Mouse (Mus musculus) CH12.LX (cell line): Measurements from ENCODE around the gene Gm11127. TPM values are rescaled to one million over a fixed set of nuclear protein-coding genes. Genes with fewer than 3 reads are reported as not detected.
"Not testable (repeated sequence)": the region's sequence is repeated elsewhere in the genome, so short reads cannot be mapped to it uniquely, and the experiment has no call there.

Source experiments
- DNase-seq: peaks from one replicate; pipeline ENCODE4 v3.0.0-alpha.2; 2013; ENCODE audit errors: extremely low read depth
- H3K27ac ChIP-seq: 2 replicates; pipeline ENCODE4 v1.5.1; 2012; ENCODE audit warnings: low read depth, mild to moderate bottlenecking, control low read depth, moderate library complexity; ENCODE audit not compliant: insufficient read depth
- H3K27me3 ChIP-seq: replicated peaks from 2 replicates; pipeline ENCODE3; 2012; ENCODE audit warnings: inconsistent platforms
- H3K36me3 ChIP-seq, 2 experiments: replicated peaks in 1 of 2; 2 replicates each; pipeline versions ENCODE3 to v1.6.1; 2012; ENCODE audit warnings: inconsistent platforms in 1 of 2, low read length in 1 of 2, mild to moderate bottlenecking in 1 of 2, mixed read lengths in 1 of 2, moderate library complexity in 1 of 2; ENCODE audit not compliant: control insufficient read depth in 1 of 2, insufficient read depth in 1 of 2
- H3K4me1 ChIP-seq, 2 experiments: 2 replicates each; pipeline ENCODE4 v1.6.1; 2012; ENCODE audit warnings: inconsistent platforms in 1 of 2, moderate library complexity in 1 of 2; ENCODE audit not compliant: insufficient read depth in 2 of 2, control insufficient read depth in 1 of 2
- H3K4me2 ChIP-seq: 2 replicates; pipeline ENCODE4 v1.6.1; 2012; ENCODE audit warnings: low read depth, mild to moderate bottlenecking, control low read depth; ENCODE audit not compliant: poor library complexity, insufficient read depth, severe bottlenecking
- H3K4me3 ChIP-seq, 3 experiments: fragments of 150-350 bp in 1 of 3; sonication (generic) in 1 of 3; replicated peaks in 1 of 3; 2 replicates each; pipeline versions ENCODE3 to v1.5.1; 2011 to 2012; ENCODE audit warnings: low read depth in 2 of 3, low read length in 2 of 3, mild to moderate bottlenecking in 2 of 3, moderate library complexity in 2 of 3, control low read depth in 1 of 3, improper control_type of control experiment in 1 of 3, inconsistent platforms in 1 of 3, mixed read lengths in 1 of 3; ENCODE audit not compliant: poor library complexity in 1 of 3
- H3K79me2 ChIP-seq: replicated peaks from 2 replicates; pipeline ENCODE4 v1.6.1; 2012; ENCODE audit warnings: mild to moderate bottlenecking, moderate library complexity; ENCODE audit not compliant: control insufficient read depth, poor library complexity, insufficient read depth, severe bottlenecking; ENCODE audit errors: extremely low read depth
- H3K9ac ChIP-seq: 2 replicates; pipeline ENCODE4 v1.6.1; 2012; ENCODE audit warnings: low read depth, mild to moderate bottlenecking, control low read depth, moderate library complexity; ENCODE audit not compliant: insufficient read depth
- H3K9me3 ChIP-seq: replicated peaks from 2 replicates; pipeline ENCODE3; 2012; ENCODE audit warnings: low read length, inconsistent platforms, mixed read lengths
- BHLHE40 ChIP-seq: IDR thresholded peaks from 2 replicates; pipeline ENCODE4 v1.6.1; 2011; ENCODE audit warnings: mild to moderate bottlenecking, low read depth, low read length, improper control_type of control experiment
- CHD1 ChIP-seq: IDR thresholded peaks from 2 replicates; pipeline ENCODE4 v1.6.1; 2012; ENCODE audit warnings: low read depth, low read length, improper control_type of control experiment, inconsistent platforms
- dilution Hi-C: fragments of 300-500 bp; cut with MboI; formaldehyde crosslinking; loops from 2 replicates; pipeline ENCODE4 v1.14.3; 2020; ENCODE audit warnings: low sequenced_read_pairs; ENCODE audit not compliant: extremely low pct_unique_long_range_greater_than_20kb, extremely low pct_ligation_motif_present
- in situ Hi-C: fragments of 300-500 bp; cut with MboI; formaldehyde crosslinking; loops from 3 replicates; pipeline ENCODE4 v1.14.3; 2019; ENCODE audit warnings: low sequenced_read_pairs, low pct_ligation_motif_present, low pct_unique_long_range_greater_than_20kb, mixed read lengths
- polyA plus RNA-seq: library from polyadenylated mRNA; unstranded; fragments of >175 nt; gene quantifications from 2 replicates; pipeline ENCODE4 v1.2.1, GENCODE M21; 2012; ENCODE audit warnings: low read depth; ENCODE audit not compliant: insufficient read length
- total RNA-seq, 2 experiments: library from RNA; depleted of rRNA; stranded (reverse); fragments of 300-350 nt in 1 of 2; fragments of >200 nt in 1 of 2; gene quantifications; 2 replicates each; pipeline ENCODE4 v1.2.3; 2012 to 2014

The Gm11127 gene
- total RNA-seq (2012; rRNA removed) = 23.8 and 25.1 TPM in 2 replicates
- 1.2 and 2.0 TPM in 2 replicates for total RNA-seq (2014; rRNA removed)
- 0.27 and 0.37 TPM in 2 replicates for polyA plus RNA-seq

DNA sequence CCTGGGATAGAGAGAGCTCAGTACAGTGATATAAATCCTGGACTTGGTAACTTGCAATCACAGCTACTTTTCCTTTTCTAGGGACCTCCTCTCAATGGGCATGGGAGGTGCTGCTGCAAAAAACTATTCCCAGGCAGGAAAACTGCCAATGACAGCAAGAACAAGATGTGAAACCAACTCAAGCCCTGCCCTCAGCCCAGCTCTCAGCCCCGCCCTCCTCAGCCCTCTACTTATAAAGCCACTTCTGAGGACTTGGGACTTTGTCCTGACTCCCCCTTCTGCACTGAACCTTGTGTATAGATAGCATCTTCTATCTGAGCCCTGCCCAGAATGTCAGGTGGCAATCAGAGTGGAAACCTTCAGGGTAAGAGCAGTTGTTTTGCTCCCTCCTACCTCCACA is at the start of gene Gm11127:
Gm11127 (minus strand) TSS at position 10 of the 400 bp plus-strand sequence.
- H3K4me3 ChIP-seq, H3K27ac ChIP-seq, H3K36me3 ChIP-seq, H3K4me1 ChIP-seq, H3K79me2 ChIP-seq, H3K27me3 ChIP-seq, in situ Hi-C loops, H3K9ac ChIP-seq, dilution Hi-C loops, H3K9me3 ChIP-seq, DNase-seq, H3K4me2 ChIP-seq: not testable (repeated sequence)

DNA sequence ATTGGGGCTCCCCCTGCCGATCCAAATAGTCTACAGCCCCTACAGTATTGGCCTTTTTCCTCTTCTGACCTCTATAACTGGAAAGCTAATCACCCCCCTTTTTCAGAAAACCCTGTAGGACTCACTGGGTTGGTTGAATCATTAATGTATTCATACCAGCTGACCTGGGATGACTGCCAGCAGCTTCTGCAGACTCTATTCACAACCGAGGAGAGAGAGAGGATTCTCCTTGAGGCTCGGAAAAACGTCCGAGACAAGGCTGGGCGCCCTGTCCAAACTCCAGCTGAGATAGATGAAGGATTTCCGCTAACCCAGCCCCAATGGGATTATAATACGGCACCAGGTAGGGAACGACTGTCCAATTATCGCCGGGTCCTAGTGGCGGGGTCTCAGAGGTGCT is 43.9 kb upstream of the Gm11127 start:
- H3K9me3 ChIP-seq, H3K4me3 ChIP-seq, H3K27ac ChIP-seq, dilution Hi-C loops, H3K27me3 ChIP-seq, H3K4me2 ChIP-seq, H3K4me1 ChIP-seq, H3K79me2 ChIP-seq, H3K9ac ChIP-seq, H3K36me3 ChIP-seq, DNase-seq, in situ Hi-C loops: not testable (repeated sequence)

DNA sequence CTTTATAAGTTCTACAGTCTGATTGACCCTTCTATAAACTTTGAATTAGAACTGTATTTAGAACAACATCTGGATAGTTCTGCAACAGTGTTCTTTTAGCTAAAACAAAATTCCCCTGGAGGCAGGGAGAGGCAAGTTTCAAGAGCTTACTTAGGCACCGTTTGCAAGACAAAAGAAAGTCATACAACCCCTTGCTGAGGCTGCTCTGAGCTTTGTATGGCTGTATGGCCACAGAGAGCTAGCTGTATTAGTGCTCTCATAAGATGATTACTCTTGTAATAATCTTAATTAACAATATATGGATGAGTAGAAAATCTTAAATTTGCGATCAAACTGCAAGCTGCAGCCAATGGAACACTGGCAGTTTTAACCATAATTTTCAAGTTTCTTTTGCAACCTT is 41.4 kb upstream of the Gm11127 start:
- H3K79me2 ChIP-seq, H3K27ac ChIP-seq, H3K4me2 ChIP-seq, H3K36me3 ChIP-seq, H3K4me1 ChIP-seq, H3K9me3 ChIP-seq, H3K4me3 ChIP-seq, H3K9ac ChIP-seq, dilution Hi-C loops, DNase-seq, H3K27me3 ChIP-seq: not testable (repeated sequence)
- in situ Hi-C loops = loop anchor here (10.0 kb wide), 1 partner anchor 55 kb away; no protein-coding TSS in a partner anchor

DNA sequence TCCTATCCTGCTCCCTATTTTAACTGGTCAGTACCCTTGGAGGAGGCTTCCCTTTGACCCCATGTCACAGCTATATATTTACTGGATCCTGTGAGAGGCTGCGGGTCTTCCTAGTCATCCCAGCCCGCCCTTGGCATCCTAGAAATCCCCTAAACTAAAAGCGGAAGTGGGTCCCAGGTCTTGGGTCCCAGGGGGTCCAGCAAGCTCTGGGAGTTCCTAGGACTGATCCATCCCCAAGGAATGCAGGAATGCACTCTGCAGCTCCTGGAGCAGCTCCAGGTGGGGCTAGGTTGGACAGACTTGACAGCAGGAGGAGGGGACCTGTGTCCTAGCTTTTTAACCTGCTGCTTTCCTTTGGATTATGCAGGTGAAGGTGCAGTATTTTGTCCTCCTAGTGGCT is 35.8 kb upstream of the Gm11127 start:
- in situ Hi-C loops = loop anchor here (10.0 kb wide), 1 partner anchor 61 kb away; no protein-coding TSS in a partner anchor
- Histone ChIP-seq H3K27me3 (no peaks in the 10 kb centered on the region), H3K4me1 (no peaks in the 10 kb centered on the region), H3K27ac (no peak overlapping the region), H3K4me2 (no peak overlapping the region), H3K79me2 (no peaks in the 10 kb centered on the region), H3K9me3 (no peaks in the 10 kb centered on the region), H3K4me3 (no peak overlapping the region), H3K9ac (no peak overlapping the region), H3K36me3 (no peaks in the 10 kb centered on the region)
- dilution Hi-C loops = no loop called here
- TF ChIP-seq BHLHE40 (no peak), CHD1 (no peak)
- no peak for DNase-seq

DNA sequence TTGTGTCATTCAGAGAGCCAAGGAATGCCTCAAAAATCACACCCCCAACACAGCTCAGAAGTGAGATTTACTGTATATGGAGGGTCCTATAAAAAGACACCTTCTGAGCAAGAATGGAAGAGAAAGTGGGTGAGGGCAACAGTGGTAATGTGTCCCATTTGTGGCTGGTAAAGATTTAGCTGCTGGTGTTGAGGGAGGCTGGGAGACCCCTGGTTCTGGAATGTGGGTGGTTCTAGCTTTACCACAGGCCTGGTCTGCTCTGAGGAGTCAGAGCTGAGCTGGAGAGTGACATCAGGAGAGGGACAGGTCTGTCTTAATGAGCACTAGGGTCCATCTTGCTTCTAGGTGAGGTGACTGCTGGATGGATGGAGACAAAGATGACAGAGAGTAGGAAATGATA is 34.3 kb upstream of the Gm11127 start:
- not testable (repeated sequence) for H3K4me3 ChIP-seq, H3K9ac ChIP-seq
- in situ Hi-C loops = loop anchor here (10.0 kb wide), 1 partner anchor 62 kb away; no protein-coding TSS in a partner anchor

DNA sequence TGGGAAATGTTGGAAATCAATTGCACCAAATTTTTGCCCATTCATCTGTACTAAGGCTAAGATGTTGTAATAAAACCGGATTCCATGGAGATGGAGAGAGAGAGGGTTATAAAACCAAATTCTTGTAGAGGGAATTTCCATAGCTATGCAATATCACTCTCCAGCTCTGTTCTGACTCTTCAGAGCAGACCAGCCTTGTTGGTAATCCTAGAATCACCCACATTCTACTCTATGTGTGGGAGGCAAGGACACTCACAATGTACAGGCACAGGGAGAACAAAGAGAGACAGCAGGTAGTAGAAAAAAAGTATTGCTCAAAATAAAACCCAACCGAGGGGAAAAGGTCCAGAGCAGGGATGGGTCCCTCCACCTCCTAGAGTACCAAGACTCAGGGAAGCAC is 33.8 kb upstream of the Gm11127 start:
- H3K4me3 ChIP-seq, H3K27ac ChIP-seq, DNase-seq, H3K27me3 ChIP-seq, H3K36me3 ChIP-seq, H3K9me3 ChIP-seq, dilution Hi-C loops, H3K9ac ChIP-seq, H3K4me2 ChIP-seq, H3K4me1 ChIP-seq, H3K79me2 ChIP-seq: not testable (repeated sequence)
- in situ Hi-C loops = loop anchor here (10.0 kb wide), 1 partner anchor 63 kb away; no protein-coding TSS in a partner anchor

More for the DNA sequence above, 34.3 kb upstream of the Gm11127 start:
- H3K9me3 ChIP-seq, H3K79me2 ChIP-seq, H3K36me3 ChIP-seq, dilution Hi-C loops, H3K4me1 ChIP-seq, H3K27ac ChIP-seq, DNase-seq, H3K27me3 ChIP-seq, H3K4me2 ChIP-seq: not testable (repeated sequence)
